Mouse (Mus musculus) C2C12 (cell line): ENCODE measurements around the gene Ip6k2. TPM values are rescaled to one million over a fixed set of nuclear protein-coding genes. Genes with fewer than 3 reads are reported as not detected.

ENCODE experiments used
- H3K27me3 ChIP-seq: one replicate; pipeline ENCODE4 v1.6.1; 2011; ENCODE audit not compliant: control insufficient read depth, insufficient read depth, insufficient read length
- H3K36me3 ChIP-seq: one replicate; pipeline ENCODE4 v1.6.1; 2011; ENCODE audit not compliant: control insufficient read depth, insufficient read depth
- H3K4me3 ChIP-seq: one replicate; pipeline ENCODE4 v1.5.1; 2011; ENCODE audit warnings: mild to moderate bottlenecking, control low read depth; ENCODE audit not compliant: poor library complexity, insufficient read depth, severe bottlenecking
- H3K79me2 ChIP-seq: one replicate; pipeline ENCODE4 v1.6.1; 2011; ENCODE audit not compliant: control insufficient read depth, insufficient read depth
- H3K79me3 ChIP-seq: one replicate; pipeline ENCODE4 v1.6.1; 2011; ENCODE audit warnings: low read depth, control low read depth
- H3ac ChIP-seq: one replicate; pipeline ENCODE3; 2011; ENCODE audit warnings: low read depth; ENCODE audit not compliant: control insufficient read depth, insufficient read length
- CEBPB ChIP-seq: IDR thresholded peaks from one replicate; pipeline ENCODE4 v1.6.1; 2011; ENCODE audit warnings: low read depth, mild to moderate bottlenecking, control low read depth, moderate library complexity
- CTCF ChIP-seq: IDR thresholded peaks from one replicate; pipeline ENCODE4 v1.5.1; 2011; ENCODE audit not compliant: control insufficient read depth, insufficient read depth, insufficient read length
- FOSL1 ChIP-seq: IDR thresholded peaks from one replicate; pipeline ENCODE4 v1.8.0; 2011; ENCODE audit warnings: mild to moderate bottlenecking, low read length; ENCODE audit not compliant: poor library complexity, insufficient read depth, severe bottlenecking
- MAX ChIP-seq: IDR thresholded peaks from one replicate; pipeline ENCODE4 v1.6.1; 2011; ENCODE audit warnings: mild to moderate bottlenecking, control low read depth
- MYOD1 ChIP-seq: IDR thresholded peaks from one replicate; pipeline ENCODE4 v1.6.1; 2011; ENCODE audit warnings: low read depth; ENCODE audit not compliant: control insufficient read depth, insufficient read length
- MYOG ChIP-seq: IDR thresholded peaks from one replicate; pipeline ENCODE4 v1.6.1; 2011; ENCODE audit not compliant: control insufficient read depth, insufficient read length; ENCODE audit errors: extremely low read depth
- USF1 ChIP-seq: IDR thresholded peaks from one replicate; pipeline ENCODE4 v1.6.1; 2011; ENCODE audit warnings: low read depth, mild to moderate bottlenecking, control low read depth, moderate library complexity
- polyA plus RNA-seq: library from polyadenylated mRNA; unstranded; fragments of >200 nt; fragmentation: generic; extraction: Trizol; gene quantifications from one replicate; pipeline ENCODE4 v1.2.1, GENCODE M21; 2012; ENCODE audit warnings: missing spikeins

Gene Ip6k2
- polyA plus RNA-seq, 1 experiment: 37.1 TPM

DNA sequence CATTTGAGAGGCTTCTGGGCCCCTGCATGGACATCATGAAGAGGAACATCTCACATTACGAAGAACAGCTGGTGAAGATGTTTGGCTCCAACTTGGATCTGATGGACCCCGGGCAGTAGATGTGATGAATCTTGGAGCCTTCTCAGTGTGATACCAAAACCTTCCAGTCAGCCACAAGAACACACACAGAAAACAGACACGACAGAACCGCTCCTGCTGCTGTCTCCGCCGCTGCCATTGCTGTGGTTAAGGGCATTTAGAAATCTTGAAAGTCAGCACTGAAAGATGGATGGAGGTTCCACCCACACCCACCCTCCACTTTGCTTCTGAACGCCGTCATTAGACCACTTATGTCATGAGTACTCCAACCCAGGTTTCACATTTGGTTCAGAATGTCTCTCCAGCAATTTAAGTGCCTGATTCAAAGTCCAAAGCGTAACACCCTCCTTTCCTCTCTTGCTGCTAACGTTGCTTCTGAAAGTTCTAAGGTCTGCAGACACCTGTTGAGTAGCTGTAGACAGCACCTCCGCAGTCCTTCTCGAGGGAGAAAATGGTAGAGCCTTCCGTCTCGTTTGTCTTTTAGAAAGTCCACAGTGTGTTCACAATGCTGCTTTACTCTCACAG is 36.6 kb upstream of the Ip6k2 start:
- H3K79me2 ChIP-seq: no peaks in the 10 kb centered on the region
- TF ChIP-seq USF1 (no peak), CEBPB (no peak), MYOD1 (no peak), MYOG (no peak), MAX (no peak), FOSL1 (no peak), CTCF (no peak)
- no peaks in the 10 kb centered on the region for H3K79me3 ChIP-seq
- H3K27me3 ChIP-seq: no peaks in the 10 kb centered on the region
- H3ac ChIP-seq: no peak overlapping the region
- no peak overlapping the region for H3K4me3 ChIP-seq
- H3K36me3 ChIP-seq: peaks cover 50% of the 10 kb centered on the region

DNA sequence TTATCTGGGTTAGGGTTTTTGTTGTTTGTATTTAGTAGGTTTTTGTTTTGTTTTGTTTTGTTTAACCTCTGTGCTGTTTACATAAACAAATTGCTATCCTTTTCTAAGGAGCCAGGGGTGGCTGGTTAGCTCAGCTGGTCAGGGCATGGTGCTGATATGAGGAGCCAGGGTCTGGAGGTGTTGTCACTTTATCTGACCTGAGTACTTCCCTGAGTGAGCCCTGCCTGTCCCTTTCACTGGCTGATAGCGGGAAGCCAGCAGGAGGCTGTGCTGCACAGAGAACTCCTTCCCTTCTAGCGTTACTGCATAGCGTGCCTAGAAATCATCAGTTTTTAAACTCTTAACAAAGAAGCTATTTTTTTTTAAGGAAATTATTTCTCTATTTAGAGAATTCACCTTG is 35.9 kb upstream of the Ip6k2 start:
- TF ChIP-seq CEBPB (no peak), MAX (no peak), USF1 (no peak), MYOD1 (no peak), FOSL1 (no peak), MYOG (no peak), CTCF (no peak)
- Histone ChIP-seq H3ac (no peak overlapping the region), H3K36me3 (peaks cover 50% of the 10 kb centered on the region), H3K79me3 (no peaks in the 10 kb centered on the region), H3K27me3 (no peaks in the 10 kb centered on the region), H3K4me3 (no peak overlapping the region), H3K79me2 (no peaks in the 10 kb centered on the region)

DNA sequence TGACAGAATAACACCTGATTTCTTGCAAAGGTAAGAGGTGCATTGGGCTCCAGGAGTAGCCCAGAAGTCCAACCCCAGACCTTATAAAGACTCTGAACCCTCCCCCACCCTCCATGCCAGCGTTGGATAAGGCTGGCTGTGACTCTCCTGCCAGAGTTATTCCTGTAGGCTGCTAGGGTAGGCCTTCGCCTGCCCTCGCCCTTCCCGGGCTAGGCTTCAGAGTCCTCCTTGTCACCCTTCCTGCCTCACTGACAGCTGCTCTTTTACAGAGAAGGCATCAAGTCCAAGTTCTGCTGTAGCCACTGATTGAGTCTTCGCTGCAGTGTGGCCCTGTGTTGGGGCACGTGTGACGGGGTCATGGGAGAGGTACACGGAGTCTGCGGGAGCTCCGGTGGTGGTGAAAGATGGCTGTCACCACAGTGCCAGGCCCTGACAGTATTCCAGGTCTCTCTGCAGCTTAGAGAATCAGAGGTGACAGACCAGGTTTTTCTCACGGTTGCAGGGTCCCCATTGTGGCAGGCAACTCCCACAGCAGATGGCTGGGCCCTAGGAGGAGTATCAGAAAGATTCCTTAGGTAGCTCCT is 34.9 kb upstream of the Ip6k2 start:
- Histone ChIP-seq H3K79me3 (no peaks in the 10 kb centered on the region), H3ac (no peak overlapping the region), H3K36me3 (peaks cover 44% of the 10 kb centered on the region), H3K27me3 (no peaks in the 10 kb centered on the region), H3K79me2 (no peaks in the 10 kb centered on the region), H3K4me3 (no peak overlapping the region)
- TF ChIP-seq FOSL1: no peak
- no peak for TF ChIP-seq MYOG
- TF ChIP-seq USF1: no peak

DNA sequence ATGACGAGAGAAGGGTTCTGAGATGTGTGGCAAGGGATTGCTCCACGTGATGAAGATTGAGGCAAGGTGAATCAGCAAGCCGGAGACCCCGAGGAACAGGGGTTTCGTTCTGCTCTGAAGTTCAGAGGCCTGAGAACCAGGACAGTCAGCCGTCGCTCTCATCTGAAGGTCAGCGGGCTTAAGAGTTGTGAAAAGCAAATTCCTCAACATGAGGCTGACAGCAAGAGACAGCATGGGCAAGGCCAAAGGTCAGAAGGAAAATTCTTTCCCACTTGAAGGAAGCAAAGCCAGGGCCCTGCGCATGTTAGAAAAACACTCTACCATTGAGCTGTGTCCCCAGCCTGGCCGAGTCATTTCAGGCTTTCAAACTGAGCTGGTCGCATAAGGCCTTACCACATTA is 33.0 kb upstream of the Ip6k2 start:
- Histone ChIP-seq H3ac (no peak overlapping the region), H3K79me3 (no peaks in the 10 kb centered on the region), H3K79me2 (no peaks in the 10 kb centered on the region), H3K36me3 (peaks cover 36% of the 10 kb centered on the region), H3K27me3 (no peaks in the 10 kb centered on the region), H3K4me3 (no peak overlapping the region)
- no peak for TF ChIP-seq MYOD1
- no peak for TF ChIP-seq FOSL1
- no peak for TF ChIP-seq MAX

DNA sequence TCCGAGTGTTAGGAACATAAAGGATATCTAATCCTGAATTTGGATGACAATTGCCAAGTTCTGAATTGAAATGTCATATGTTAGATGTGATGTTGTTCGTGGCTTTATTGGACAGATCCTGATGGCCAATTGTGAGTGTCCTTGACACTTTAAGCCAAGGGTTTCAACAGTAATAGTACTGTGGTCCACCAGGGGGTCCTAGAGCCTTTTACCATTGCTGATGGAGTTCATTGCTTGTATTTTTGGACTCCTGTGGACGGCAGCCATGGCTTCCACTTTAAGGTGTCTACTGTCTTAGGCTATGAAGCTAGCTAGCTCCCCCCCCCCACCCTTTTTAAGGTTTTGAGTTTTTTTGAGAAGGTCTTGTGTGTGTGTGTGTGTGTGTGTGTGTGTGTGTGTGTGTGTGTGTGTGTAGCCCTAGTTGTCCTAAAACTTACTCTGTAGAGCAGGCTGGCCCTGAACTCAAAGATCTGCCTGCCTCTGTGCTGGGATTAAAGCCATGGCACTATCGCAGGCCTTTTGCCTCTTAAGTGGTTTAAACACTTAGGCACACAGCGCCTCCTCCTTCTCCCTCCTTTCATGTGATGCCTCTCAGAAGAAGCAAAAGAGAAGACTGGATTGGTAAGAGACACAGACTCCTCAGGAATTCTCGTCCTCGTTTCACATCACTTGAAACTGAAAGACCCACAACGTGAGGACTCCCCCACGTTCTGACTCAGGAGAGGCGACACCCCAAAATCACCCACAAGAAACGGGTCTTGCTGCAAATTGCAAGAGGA is 31.3 kb upstream of the Ip6k2 start:
- H3K79me2 ChIP-seq: no peaks in the 10 kb centered on the region
- peaks cover 20% of the 10 kb centered on the region for H3K36me3 ChIP-seq
- no peak overlapping the region for H3K4me3 ChIP-seq
- no peak for TF ChIP-seq MYOD1
- TF ChIP-seq MYOG: no peak
- TF ChIP-seq MAX: no peak
- TF ChIP-seq CEBPB: no peak
- no peak for TF ChIP-seq CTCF
- TF ChIP-seq FOSL1: no peak
- TF ChIP-seq USF1: no peak
- no peak overlapping the region for H3ac ChIP-seq
- H3K79me3 ChIP-seq: no peaks in the 10 kb centered on the region
- no peaks in the 10 kb centered on the region for H3K27me3 ChIP-seq

- Histone ChIP-seq H3K36me3 (peaks cover 10% of the 10 kb centered on the region), H3K27me3 (no peaks in the 10 kb centered on the region), H3K79me2 (no peaks in the 10 kb centered on the region), H3K4me3 (no peak overlapping the region), H3ac (no peak overlapping the region), H3K79me3 (no peaks in the 10 kb centered on the region)
- no peak for TF ChIP-seq MAX
- TF ChIP-seq CEBPB: no peak
- TF ChIP-seq CTCF: peak; percentile 74
Measured at GRCm38 (mm10) chr9:108753326-108753725, 30.3 kb upstream of the Ip6k2 start.
